Mouse (Mus musculus) embryonic fibroblast, embryonic 13.5 days (primary cell): ENCODE results near the gene Echdc1.

Source experiments
- CTCF ChIP-seq: IDR thresholded peaks from 2 replicates; pipeline ENCODE4 v1.5.1; 2011; ENCODE audit warnings: mild to moderate bottlenecking, control low read depth, low read length, moderate library complexity, borderline replicate concordance; ENCODE audit not compliant: insufficient read depth
- POLR2A ChIP-seq: IDR thresholded peaks from 2 replicates; pipeline ENCODE4 v1.6.1; 2011; ENCODE audit warnings: low read depth, mild to moderate bottlenecking, control low read depth, low read length, moderate library complexity

DNA sequence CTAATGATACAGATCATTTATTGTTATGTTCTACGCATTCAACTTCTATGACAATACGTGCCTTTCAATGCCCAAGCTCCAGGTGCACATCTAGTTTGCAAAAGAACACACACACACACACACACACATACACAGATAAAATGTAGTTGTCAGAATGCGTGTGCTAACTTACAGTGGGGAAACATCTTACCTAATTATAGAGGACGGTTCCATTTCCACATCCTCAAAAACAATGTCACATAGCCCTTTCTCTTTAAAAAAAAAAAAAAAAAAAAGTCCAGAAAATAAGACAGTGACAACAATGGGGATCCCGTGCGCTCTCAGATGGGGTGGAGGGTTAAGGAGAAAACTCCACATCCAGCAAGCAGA, 48.1 kb downstream of the Echdc1 start:
- TF ChIP-seq POLR2A (no peak), CTCF (no peak)
